Mouse (Mus musculus): Measurements from ENCODE around the gene Topaz1. TPM values are rescaled to one million over a fixed set of nuclear protein-coding genes. Genes with fewer than 3 reads are reported as not detected.
"Not testable (repeated sequence)": the region's sequence is repeated elsewhere in the genome, so short reads cannot be mapped to it uniquely, and the experiment has no call there.

Topaz1 gene
- total RNA-seq, 1 experiment from 2014 or later: not detected

- no peak for DNase-seq
These were observed 65.2 kb downstream of the Topaz1 start for GRCm38 (mm10) chr9:122812386-122812785.

- DNase-seq: no peak
These were observed 67.6 kb downstream of the Topaz1 start for GRCm38 (mm10) chr9:122814775-122815174.

- DNase-seq: no peak
These were observed 68.2 kb downstream of the Topaz1 start for GRCm38 (mm10) chr9:122815239-122815851.

GRCm38 (mm10) chr9:122823374-122824017 is 76.3 kb downstream of the Topaz1 start:
- DNase-seq: no peak

- no peak for DNase-seq
These were observed 79.6 kb downstream of the Topaz1 start for GRCm38 (mm10) chr9:122826743-122827142.

GRCm38 (mm10) chr9:122829826-122830380 is 82.8 kb downstream of the Topaz1 start:
- DNase-seq: no peak

- no peak for DNase-seq
These were observed 89.0 kb downstream of the Topaz1 start for GRCm38 (mm10) chr9:122836126-122836525.

- DNase-seq: peak; percentile 68
These were observed 89.6 kb downstream of the Topaz1 start for GRCm38 (mm10) chr9:122836790-122837189.

GRCm38 (mm10) chr9:122837216-122837615 is 90.1 kb downstream of the Topaz1 start:
- no peak for DNase-seq

- peak; percentile 47 for DNase-seq
These were observed 90.5 kb downstream of the Topaz1 start for GRCm38 (mm10) chr9:122837680-122838079.

GRCm38 (mm10) chr9:122843760-122844159 is 96.6 kb downstream of the Topaz1 start, which contains the start of gene Gm35549:
TSS of gene Gm35549 (minus strand) at chr9:122844035.
- DNase-seq: no peak

- DNase-seq: no peak
These were observed 98.5 kb downstream of the Topaz1 start for GRCm38 (mm10) chr9:122845621-122846020.

GRCm38 (mm10) chr9:122846156-122846555 is 99.0 kb downstream of the Topaz1 start:
- DNase-seq: no peak

GRCm38 (mm10) chr9:122847811-122848311 is 100.7 kb downstream of the Topaz1 start:
- not testable (repeated sequence) for DNase-seq

Other genes with a start within 250 kb of the Topaz1 start
- 20.3 and 23.9 TPM in 2 replicates for gene Tcaim, start 58.2 kb downstream of the Topaz1 start, total RNA-seq (2021)
- not detected in 2 replicates for gene Gm35549, start 96.7 kb downstream of the Topaz1 start, total RNA-seq (2021)
- gene Zfp445, start 118.7 kb downstream of the Topaz1 start, total RNA-seq (2021): 118 and 138 TPM in 2 replicates
- 10.0 and 14.8 TPM in 2 replicates for gene Zkscan7, start 138.3 kb downstream of the Topaz1 start, total RNA-seq (2021)
- 5.3 and 6.3 TPM in 2 replicates for gene Zfp105, start 175.7 kb downstream of the Topaz1 start, total RNA-seq (2021)
- 17.9 and 28.3 TPM in 2 replicates for gene 1110059G10Rik, start 203.7 kb downstream of the Topaz1 start, total RNA-seq (2021)
- gene Kif15, start 203.7 kb downstream of the Topaz1 start, total RNA-seq (2021): 4.2 and 6.1 TPM in 2 replicates

Measured in adrenal gland, postnatal 25 days (tissue).